Mouse (Mus musculus) hindbrain, embryonic 12.5 days (tissue): ENCODE data around the gene Clta. TPM values are rescaled to one million over a fixed set of nuclear protein-coding genes. Genes with fewer than 3 reads are reported as not detected.

ENCODE experiments used
- ATAC-seq: fragments of 200-750 bp; cut with Nextera tagmentation; 2 replicates; pipeline ENCODE4 v1.8.0; 2017; ENCODE audit warnings: moderate TSS enrichment; ENCODE audit not compliant: low FRiP score
- H3K27ac ChIP-seq: fragments of 300-500 bp; sonication (generic); 2 replicates; pipeline ENCODE4 v1.5.1; 2016; ENCODE audit warnings: mild to moderate bottlenecking
- H3K27me3 ChIP-seq: fragments of 300-500 bp; sonication (generic); 2 replicates; pipeline ENCODE4 v1.6.1; 2016; ENCODE audit warnings: mild to moderate bottlenecking
- H3K36me3 ChIP-seq: fragments of 300-500 bp; sonication (generic); 2 replicates; pipeline ENCODE4 v1.6.1; 2016; ENCODE audit warnings: mild to moderate bottlenecking
- H3K4me1 ChIP-seq: fragments of 300-500 bp; sonication (generic); 2 replicates; pipeline ENCODE4 v1.6.1; 2016
- H3K4me2 ChIP-seq: fragments of 300-500 bp; sonication (generic); replicated peaks from 2 replicates; pipeline ENCODE4 v1.6.1; 2016; ENCODE audit warnings: mild to moderate bottlenecking
- H3K4me3 ChIP-seq: fragments of 300-500 bp; sonication (generic); 2 replicates; pipeline ENCODE4 v1.5.1; 2016; ENCODE audit warnings: mild to moderate bottlenecking
- H3K9ac ChIP-seq: fragments of 300-500 bp; sonication (generic); 2 replicates; pipeline ENCODE4 v1.6.1; 2016; ENCODE audit warnings: mild to moderate bottlenecking, moderate library complexity
- H3K9me3 ChIP-seq: fragments of 300-500 bp; sonication (generic); replicated peaks from 2 replicates; pipeline ENCODE4 v1.6.1; 2016; ENCODE audit warnings: mild to moderate bottlenecking
- WGBS: fragments of 180-500 bp; shearing (Covaris S2); methylation state at CpG from one replicate; pipeline ENCODE4 v1.1.7; 2016; 5-methylcytosine and 5-hydroxymethylcytosine counted together
- polyA plus RNA-seq: library from polyadenylated mRNA; unstranded; fragments of >200 nt; fragmentation: Nextera tagmentation; extraction: Ambion mirVana; gene quantifications from 2 replicates; pipeline ENCODE4 v1.2.1, GENCODE M21; 2016

The Clta gene
- polyA plus RNA-seq, 1 experiment from 2014 or later = 266 TPM

DNA sequence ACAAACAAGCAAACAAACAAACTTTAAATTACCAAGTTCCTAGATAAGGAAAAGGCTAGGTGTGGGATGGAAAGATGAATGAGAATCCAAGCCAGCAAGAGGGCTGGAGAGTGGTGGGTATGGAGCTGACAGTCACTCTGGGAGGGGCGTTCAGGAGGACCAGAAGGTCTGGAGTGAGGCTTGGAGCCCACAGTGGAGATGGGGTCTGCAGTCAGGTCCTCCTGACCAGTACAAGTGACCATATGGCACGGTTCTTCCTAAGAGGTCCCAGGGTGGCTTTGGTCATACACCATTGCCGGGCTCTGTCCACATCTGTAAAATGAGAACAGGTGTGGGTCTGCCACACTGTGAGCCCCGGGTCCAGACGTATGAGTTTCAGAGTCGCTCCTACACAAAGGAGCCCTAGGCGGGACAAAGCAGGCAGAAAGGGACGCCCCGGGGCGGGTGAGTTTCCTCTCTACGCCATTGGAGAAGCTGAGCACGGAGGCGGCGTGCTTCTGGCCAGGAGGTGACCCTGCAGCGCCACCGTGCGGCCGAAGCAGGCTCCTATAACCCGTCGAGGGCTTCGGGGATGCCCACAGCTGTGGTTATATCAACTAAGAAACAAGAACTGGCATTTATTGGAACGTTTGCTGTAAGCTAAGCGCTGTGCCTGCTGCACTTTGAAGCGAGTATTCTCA lies 22.1 kb upstream of the Clta start:
- Histone ChIP-seq H3K27me3 (no peaks in the 10 kb centered on the region), H3K27ac (peak overlapping the region; percentile 31; the same call in 1 of the 2 replicates), H3K4me2 (peak overlapping the region; percentile 58), H3K4me3 (peak overlapping the region; percentile 30), H3K9me3 (no peaks in the 10 kb centered on the region), H3K9ac (peak overlapping the region; percentile 57), H3K36me3 (0 out of 2 replicates have a peak, but pooled peaks cover 4% of the 10 kb centered on the region), H3K4me1 (peaks cover 15% of the 10 kb centered on the region)
- WGBS = 3% methylated on average over 24 of the region's 24 CpGs
- peak; percentile 91 for ATAC-seq

DNA sequence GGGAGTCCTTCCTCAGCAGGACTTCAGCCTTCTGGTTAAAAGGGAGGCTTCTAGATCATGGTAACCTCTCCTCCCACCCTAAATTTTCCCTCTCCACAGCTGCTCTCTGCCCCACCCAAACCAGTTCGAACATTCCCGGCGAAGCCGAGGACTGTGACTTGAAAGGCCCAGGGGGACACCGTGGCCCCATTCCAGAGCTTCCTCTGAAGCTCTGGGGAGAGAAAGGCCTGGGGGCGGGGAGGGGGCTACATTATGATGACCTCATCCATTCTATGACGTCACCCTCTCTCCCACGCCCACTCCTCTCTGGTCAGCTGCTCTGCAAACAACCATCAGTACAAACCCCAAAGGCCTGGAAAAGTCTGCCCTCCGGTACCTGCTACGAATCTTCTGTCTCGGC lies 21.1 kb upstream of the Clta start, which contains the start of gene Ccin:
Ccin (plus strand) TSS at position 303 of the 400 bp plus-strand sequence.
- H3K36me3 ChIP-seq = no peaks in the 10 kb centered on the region
- peak within 1 kb of the TSS; percentile 30 for H3K4me3 ChIP-seq
- peak within 1 kb of the TSS; percentile 57 for H3K9ac ChIP-seq
- peak within 1 kb of the TSS; percentile 31; the same call in 1 of the 2 replicates for H3K27ac ChIP-seq
- H3K4me2 ChIP-seq = peak within 1 kb of the TSS; percentile 58
- H3K4me1 ChIP-seq = peaks cover 13% of the 10 kb centered on the region
- no peaks in the 10 kb centered on the region for H3K9me3 ChIP-seq
- 80% methylated on average over 11 of the region's 11 CpGs for WGBS
- no peak for ATAC-seq
- H3K27me3 ChIP-seq = no peaks in the 10 kb centered on the region

DNA sequence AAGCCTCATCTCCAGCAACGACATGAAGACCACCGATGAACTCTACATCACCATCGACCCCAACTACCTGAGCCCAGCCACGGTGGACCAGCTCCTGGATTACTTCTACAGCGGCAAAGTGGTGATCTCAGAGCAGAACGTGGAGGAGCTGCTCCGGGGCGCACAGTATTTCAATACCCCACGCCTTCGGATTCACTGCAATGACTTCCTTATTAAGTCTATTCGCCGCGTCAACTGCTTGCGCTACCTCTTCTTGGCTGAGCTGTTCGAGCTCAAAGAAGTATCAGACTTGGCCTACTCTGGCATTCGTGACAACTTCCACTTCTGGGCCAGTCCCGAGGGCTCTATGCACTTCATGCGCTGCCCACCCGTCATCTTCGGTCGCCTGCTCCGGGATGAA lies 20.5 kb upstream of the Clta start:
- Histone ChIP-seq H3K4me2 (no peak overlapping the region), H3K27me3 (no peaks in the 10 kb centered on the region), H3K4me1 (peaks cover 9% of the 10 kb centered on the region), H3K4me3 (no peak overlapping the region), H3K27ac (no peak overlapping the region), H3K9me3 (no peaks in the 10 kb centered on the region), H3K36me3 (no peaks in the 10 kb centered on the region), H3K9ac (no peak overlapping the region)
- ATAC-seq = no peak
- 92% methylated on average over 22 of the region's 22 CpGs for WGBS

DNA sequence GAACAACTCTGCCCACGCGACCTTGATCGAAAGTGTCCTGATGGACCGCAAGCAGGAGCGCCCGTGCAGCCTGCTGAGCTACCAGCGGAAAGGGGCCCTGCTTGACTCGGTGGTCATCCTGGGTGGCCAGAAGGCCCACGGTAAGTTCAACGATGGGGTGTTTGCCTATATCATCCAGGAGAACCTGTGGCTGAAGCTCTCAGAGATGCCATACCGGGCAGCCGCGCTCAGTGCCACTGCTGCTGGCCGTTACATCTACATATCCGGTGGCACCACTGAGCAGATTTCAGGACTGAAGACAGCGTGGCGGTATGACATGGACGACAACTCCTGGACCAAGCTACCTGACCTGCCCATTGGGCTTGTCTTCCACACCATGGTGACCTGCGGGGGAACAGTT lies 19.9 kb upstream of the Clta start:
- Histone ChIP-seq H3K27me3 (no peaks in the 10 kb centered on the region), H3K36me3 (no peaks in the 10 kb centered on the region), H3K9me3 (no peaks in the 10 kb centered on the region), H3K9ac (no peak overlapping the region), H3K4me1 (peaks cover 3% of the 10 kb centered on the region), H3K4me3 (no peak overlapping the region), H3K27ac (no peak overlapping the region), H3K4me2 (no peak overlapping the region)
- no peak for ATAC-seq
- 94% methylated on average over 19 of the region's 19 CpGs for WGBS

DNA sequence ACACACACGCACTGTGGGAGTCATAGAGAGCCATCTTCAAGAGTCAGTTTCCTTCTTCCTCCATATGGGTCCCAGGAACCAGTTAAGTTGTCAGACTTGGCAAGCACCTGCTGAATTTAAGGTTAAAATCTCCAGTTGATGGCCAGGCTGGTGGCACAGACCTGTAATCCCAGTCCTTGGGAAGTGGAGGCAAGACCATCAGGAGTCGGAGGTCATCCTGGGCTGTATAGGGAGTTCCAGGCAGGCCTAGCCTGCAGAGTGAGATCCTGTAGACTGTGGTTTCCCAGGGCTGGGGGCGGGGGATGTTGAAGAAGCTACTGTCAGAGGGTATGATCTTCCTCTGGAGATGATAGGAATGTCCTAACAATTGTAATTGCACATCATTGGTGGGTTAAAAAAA lies 15.3 kb upstream of the Clta start:
- Histone ChIP-seq H3K4me3 (no peak overlapping the region), H3K9ac (no peak overlapping the region), H3K9me3 (no peaks in the 10 kb centered on the region), H3K27ac (no peak overlapping the region), H3K4me2 (no peak overlapping the region), H3K4me1 (peaks cover 2% of the 10 kb centered on the region; the same call in 1 of the 2 replicates), H3K27me3 (no peaks in the 10 kb centered on the region), H3K36me3 (no peaks in the 10 kb centered on the region)
- ATAC-seq = no peak
- WGBS = 86% methylated on average over 3 of the region's 3 CpGs

DNA sequence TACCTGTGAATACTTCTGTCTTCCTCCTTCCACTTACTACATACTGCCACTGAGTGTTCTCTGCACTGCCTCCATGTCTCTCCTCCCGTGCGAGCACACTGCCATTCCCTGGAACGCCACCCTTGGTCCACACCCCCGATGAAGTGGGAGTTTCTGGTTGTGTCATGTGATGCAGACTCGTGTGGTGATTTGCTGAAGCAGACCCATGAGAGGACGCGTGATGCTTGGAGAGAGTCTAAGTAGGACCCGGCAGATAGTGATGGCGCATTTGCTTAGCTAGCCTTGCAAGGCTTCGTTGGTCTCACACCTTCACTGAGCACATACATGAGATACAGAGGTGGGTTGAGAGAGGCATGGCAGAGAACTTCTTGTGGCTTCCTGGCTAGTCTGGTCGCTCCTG lies 11.2 kb upstream of the Clta start:
- Histone ChIP-seq H3K27me3 (no peaks in the 10 kb centered on the region), H3K9ac (no peak overlapping the region), H3K4me2 (no peak overlapping the region), H3K9me3 (no peaks in the 10 kb centered on the region), H3K27ac (no peak overlapping the region), H3K4me1 (peaks cover 2% of the 10 kb centered on the region; the same call in 1 of the 2 replicates), H3K36me3 (no peaks in the 10 kb centered on the region), H3K4me3 (no peak overlapping the region)
- 91% methylated on average over 11 of the region's 11 CpGs for WGBS
- ATAC-seq = no peak

DNA sequence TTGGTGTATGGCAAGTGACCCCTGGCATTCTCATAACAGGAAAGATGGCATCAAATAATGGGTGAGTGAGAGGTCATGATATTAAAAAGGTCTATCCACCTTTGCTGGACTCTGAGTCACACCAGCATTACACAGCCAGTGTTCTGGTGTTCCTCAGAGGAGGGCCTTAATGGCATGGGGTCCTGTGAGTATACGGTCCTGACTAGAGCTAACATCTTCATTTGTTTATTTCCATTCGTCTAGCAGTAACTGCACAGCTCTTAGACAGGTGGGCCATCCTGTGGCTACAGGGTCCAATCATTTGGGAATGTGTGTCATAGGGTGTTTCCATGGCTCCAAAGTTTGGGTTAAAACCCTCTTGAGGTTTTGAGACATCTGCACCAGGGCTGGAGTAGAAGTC lies 9.9 kb upstream of the Clta start:
- Histone ChIP-seq H3K9ac (no peak overlapping the region), H3K27me3 (no peaks in the 10 kb centered on the region), H3K4me1 (no peaks in the 10 kb centered on the region), H3K4me3 (no peak overlapping the region), H3K36me3 (no peaks in the 10 kb centered on the region), H3K27ac (no peak overlapping the region), H3K9me3 (no peaks in the 10 kb centered on the region), H3K4me2 (no peak overlapping the region)
- no peak for ATAC-seq
- WGBS = 84% methylated on average over 2 of the region's 2 CpGs

DNA sequence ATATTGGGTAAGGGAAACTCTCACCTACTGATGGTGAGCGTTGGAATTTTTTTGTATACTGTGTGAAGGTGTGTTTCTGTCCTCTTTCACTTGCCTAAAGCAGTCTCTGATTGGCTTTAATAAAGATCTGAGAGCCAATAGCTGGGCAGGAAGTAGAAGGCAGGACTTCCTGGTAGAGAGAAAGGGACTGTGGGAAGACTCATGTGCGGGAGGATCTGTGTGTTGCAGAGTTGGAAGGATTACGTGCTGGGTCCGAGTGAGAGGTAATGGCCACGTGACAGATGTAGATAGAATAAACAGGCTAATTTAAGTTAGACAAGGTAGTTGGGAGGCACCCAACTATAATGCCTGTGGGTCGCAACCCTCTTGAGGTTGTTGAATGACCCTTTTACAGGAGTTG lies 630 bp upstream of the Clta start:
- Histone ChIP-seq H3K9me3 (no peaks in the 10 kb centered on the region), H3K36me3 (no peaks in the 10 kb centered on the region), H3K9ac (no peak overlapping the region), H3K4me2 (no peak overlapping the region), H3K4me3 (no peak overlapping the region), H3K4me1 (no peaks in the 10 kb centered on the region), H3K27ac (no peak overlapping the region), H3K27me3 (no peaks in the 10 kb centered on the region)
- ATAC-seq = no peak
- WGBS = 91% methylated on average over 6 of the region's 6 CpGs

DNA sequence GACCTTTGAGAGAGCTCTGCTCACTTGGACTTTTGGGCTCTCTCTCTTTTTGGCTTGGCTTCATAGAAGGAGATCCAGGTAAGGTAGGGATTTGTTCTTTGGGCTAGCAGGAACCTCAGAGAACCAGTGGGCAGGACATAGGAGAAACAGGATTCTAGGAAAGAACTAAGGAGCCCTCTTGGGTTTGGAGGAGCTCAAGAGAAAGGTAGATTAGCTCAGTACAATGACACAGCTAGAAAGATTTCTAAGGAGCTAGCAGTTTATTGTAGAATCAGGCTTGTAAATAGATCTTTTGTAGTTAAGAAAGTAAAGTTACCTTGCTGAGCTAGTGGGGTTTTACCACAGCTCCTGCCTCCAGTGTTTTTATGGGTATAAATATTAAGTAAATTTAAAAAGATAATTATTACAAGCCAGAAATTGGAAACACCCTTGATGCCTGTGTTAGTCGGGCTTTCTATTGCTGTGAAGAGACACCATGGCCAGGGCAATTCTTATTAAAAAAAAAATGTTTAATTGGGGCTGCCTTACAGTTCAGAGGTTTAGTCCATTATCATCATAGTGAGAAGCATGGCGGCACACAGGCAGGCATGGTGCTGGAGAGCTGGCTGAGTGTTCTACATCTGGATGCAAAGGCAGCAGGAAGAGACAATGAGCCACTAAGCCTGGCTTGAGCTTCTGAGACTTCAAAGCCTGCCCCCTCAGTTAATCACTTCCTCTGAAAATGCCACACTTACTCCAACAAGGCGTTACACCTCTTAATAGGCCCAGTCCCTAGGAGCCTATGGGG lies 564 bp downstream of the Clta start:
- Histone ChIP-seq H3K27me3 (no peaks in the 10 kb centered on the region), H3K4me3 (no peak overlapping the region), H3K4me2 (no peak overlapping the region), H3K9me3 (no peaks in the 10 kb centered on the region), H3K9ac (no peak overlapping the region), H3K36me3 (no peaks in the 10 kb centered on the region), H3K4me1 (no peaks in the 10 kb centered on the region), H3K27ac (no peak overlapping the region)
- no peak for ATAC-seq
- WGBS = 69% methylated on average over 3 of the region's 3 CpGs

DNA sequence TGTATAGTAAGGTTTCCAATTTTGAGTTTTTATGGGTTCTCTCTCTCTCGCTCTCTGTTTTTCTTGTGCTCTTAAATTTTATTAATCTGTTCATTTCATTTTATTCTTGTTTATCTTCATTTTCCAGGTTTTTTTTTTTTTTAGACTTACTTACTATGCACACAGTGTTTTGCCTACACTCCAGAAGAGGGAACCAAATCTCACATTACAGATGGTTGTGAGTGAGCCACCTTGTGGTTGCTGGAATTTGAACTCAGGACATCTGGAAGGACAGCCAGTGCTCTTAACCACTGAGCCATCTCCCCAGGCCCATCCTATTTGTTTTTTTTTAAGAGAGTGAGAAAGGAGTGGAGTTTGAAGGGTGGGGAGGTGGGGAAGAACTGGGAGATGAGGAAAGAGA lies 5.9 kb downstream of the Clta start:
- no peak overlapping the region for H3K9ac ChIP-seq
- ATAC-seq = no peak
- H3K9me3 ChIP-seq = no peaks in the 10 kb centered on the region
- H3K27ac ChIP-seq = no peak overlapping the region
- no peak overlapping the region for H3K4me2 ChIP-seq
- peaks cover 15% of the 10 kb centered on the region for H3K4me1 ChIP-seq
- no peak overlapping the region for H3K4me3 ChIP-seq
- H3K36me3 ChIP-seq = no peaks in the 10 kb centered on the region
- WGBS = 97% methylated on average over 1 of the region's 1 CpGs
- no peaks in the 10 kb centered on the region for H3K27me3 ChIP-seq

DNA sequence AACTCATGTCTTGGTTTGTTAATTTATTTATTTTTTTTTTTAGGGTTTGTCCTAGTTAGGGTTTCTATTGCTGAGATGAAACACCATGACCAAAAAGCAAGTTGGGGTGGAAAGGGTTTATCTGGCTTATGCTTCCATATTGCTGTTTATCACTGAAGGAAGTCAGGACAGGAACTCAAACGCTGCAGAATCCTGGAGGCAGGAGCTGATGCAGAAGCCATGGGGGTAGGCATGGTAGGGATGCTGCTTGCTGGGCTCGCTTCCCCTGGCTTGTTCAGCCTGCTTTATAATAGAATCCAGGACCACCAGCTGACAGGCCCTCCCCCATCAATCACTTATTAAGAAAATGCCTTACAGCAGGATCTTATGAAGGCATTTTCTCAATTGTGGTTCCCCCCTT lies 6.6 kb downstream of the Clta start:
- no peak for ATAC-seq
- Histone ChIP-seq H3K27me3 (no peaks in the 10 kb centered on the region), H3K4me1 (peaks cover 15% of the 10 kb centered on the region), H3K9ac (no peak overlapping the region), H3K36me3 (no peaks in the 10 kb centered on the region), H3K9me3 (no peaks in the 10 kb centered on the region), H3K27ac (no peak overlapping the region), H3K4me3 (no peak overlapping the region), H3K4me2 (no peak overlapping the region)
- WGBS = 46% methylated on average over 2 of the region's 2 CpGs

DNA sequence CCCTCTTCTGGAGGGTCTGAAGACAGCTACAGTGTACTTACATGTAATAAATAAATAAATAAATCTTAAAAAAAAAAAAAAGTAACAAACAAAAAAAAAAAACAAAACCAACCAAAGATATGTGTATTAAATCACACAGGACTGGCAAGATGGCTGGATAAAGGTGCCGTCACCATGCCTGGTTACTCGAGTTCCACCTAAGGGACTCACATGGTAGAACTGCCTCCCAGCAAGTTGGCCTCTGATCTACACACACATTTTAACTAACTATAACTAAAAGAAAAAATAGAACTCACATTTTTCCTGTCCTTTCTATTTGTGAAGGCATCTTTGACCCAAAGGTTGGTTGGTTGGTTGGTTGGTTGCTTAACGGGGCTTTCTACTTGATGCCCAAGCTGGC lies 7.5 kb downstream of the Clta start:
- 80% methylated on average over 3 of the region's 3 CpGs for WGBS
- no peak for ATAC-seq

More for the DNA sequence above, 7.5 kb downstream of the Clta start:
- Histone ChIP-seq H3K4me1 (peaks cover 15% of the 10 kb centered on the region), H3K4me2 (peak overlapping the region; percentile 99), H3K27me3 (no peaks in the 10 kb centered on the region), H3K27ac (peak overlapping the region; percentile 73), H3K9me3 (no peaks in the 10 kb centered on the region), H3K36me3 (no peaks in the 10 kb centered on the region), H3K4me3 (peak overlapping the region; percentile 98), H3K9ac (peak overlapping the region; percentile 63)
